Comparison of ENCODE assay signal across 14 mouse cellular contexts in genomic region chr5:53496846-53497549, GRCm38 (mm10). TPM values are rescaled to one million over a fixed set of nuclear protein-coding genes. Genes with fewer than 3 reads are reported as not detected.
DNase-seq lines count a peak whose midpoint lies in the region; ATAC-seq and TF ChIP-seq lines count a peak whose summit lies in the region.
"Had no signal": no experiment of that assay in that cellular context is flagged by ENCODE, and none has a peak within 500 bp of the region (broad histone marks: within the 10 kb centered on the region; RNA-seq: fewer than 3 reads in every experiment).

No protein-coding gene starts in this region.

- no peak overlapping the region for H3K4me3 ChIP-seq in hindbrain, postnatal 0 days (ENCODE audit: low read length)
- no peak overlapping the region for H3K4me3 ChIP-seq in hindbrain, embryonic 10.5 days
- H3K4me3 ChIP-seq in intestine, embryonic 16.5 days (ENCODE audit: low read length), result no peak overlapping the region
- H3K4me3 ChIP-seq in forebrain, embryonic 11.5 days (ENCODE audit: low read depth, low read length), result no peak overlapping the region
- H3K4me3 ChIP-seq: embryonic facial prominence, embryonic 13.5 days; limb, embryonic 12.5 days had no signal

- ATAC-seq in hindbrain, postnatal 0 days, result no peak
- no peak for ATAC-seq in intestine, embryonic 16.5 days
- no peak for ATAC-seq in forebrain, embryonic 11.5 days (replicated peaks; ENCODE audit: low FRiP score)
- ATAC-seq: CD4-positive, CD25-positive, alpha-beta regulatory T cell, adult 4 months had no signal

- H3K9me3 ChIP-seq in hindbrain, postnatal 0 days (ENCODE audit: low read length), result no peaks in the 10 kb centered on the region
- H3K9me3 ChIP-seq in hindbrain, embryonic 10.5 days, result no peaks in the 10 kb centered on the region
- H3K9me3 ChIP-seq in intestine, embryonic 16.5 days (ENCODE audit: control insufficient read depth, low read length), result no peaks in the 10 kb centered on the region
- no peaks in the 10 kb centered on the region for H3K9me3 ChIP-seq in forebrain, embryonic 11.5 days (ENCODE audit: control insufficient read depth, low read length)
- H3K9me3 ChIP-seq: embryonic facial prominence, embryonic 13.5 days; limb, embryonic 12.5 days had no signal

- TF ChIP-seq CTCF in hindbrain, postnatal 0 days (IDR thresholded peaks at IDR 0.05; ENCODE audit: low read depth), result no peak
- no peak for TF ChIP-seq CTCF in brain, embryonic 14.5 days (IDR thresholded peaks at IDR 0.05; ENCODE audit: borderline replicate concordance, extremely low read depth, insufficient read depth, insufficient read length)

- no peak overlapping the region for H3K4me2 ChIP-seq in hindbrain, postnatal 0 days (ENCODE audit: low read depth, low read length)
- no peak overlapping the region for H3K4me2 ChIP-seq in intestine, embryonic 16.5 days (ENCODE audit: low read depth, low read length)
- H3K4me2 ChIP-seq in forebrain, embryonic 11.5 days (ENCODE audit: low read depth, low read length, severe bottlenecking), result no peak overlapping the region
- H3K4me2 ChIP-seq: embryonic facial prominence, embryonic 13.5 days; hindbrain, embryonic 14.5 days; limb, embryonic 12.5 days had no signal

- H3K36me3 ChIP-seq in hindbrain, postnatal 0 days (ENCODE audit: insufficient read depth, low read length), result no peaks in the 10 kb centered on the region
- no peaks in the 10 kb centered on the region for H3K36me3 ChIP-seq in hindbrain, embryonic 10.5 days
- no peaks in the 10 kb centered on the region for H3K36me3 ChIP-seq in intestine, embryonic 16.5 days (ENCODE audit: control insufficient read depth, insufficient read depth, low read length)
- no peaks in the 10 kb centered on the region for H3K36me3 ChIP-seq in forebrain, embryonic 11.5 days (ENCODE audit: control insufficient read depth, insufficient read depth, low read length)
- H3K36me3 ChIP-seq: embryonic facial prominence, embryonic 13.5 days; limb, embryonic 12.5 days had no signal

- 79% methylated on average over 9 of the region's 9 CpGs for WGBS in hindbrain, postnatal 0 days
- WGBS in hindbrain, embryonic 10.5 days, result 84% methylated on average over 9 of the region's 9 CpGs
- 46% methylated on average over 9 of the region's 9 CpGs for WGBS in intestine, embryonic 16.5 days
- 90% methylated on average over 9 of the region's 9 CpGs for WGBS in forebrain, embryonic 11.5 days

- no peak for TF ChIP-seq POLR2A in brain, embryonic 14.5 days (IDR thresholded peaks at IDR 0.05; ENCODE audit: borderline replicate concordance, extremely low read depth, insufficient read depth, insufficient read length, poor library complexity, severe bottlenecking)

- no peak overlapping the region for H3K9ac ChIP-seq in hindbrain, postnatal 0 days (replicated peaks; ENCODE audit: low read length)
- H3K9ac ChIP-seq in intestine, embryonic 16.5 days (ENCODE audit: low read depth, low read length), result no peak overlapping the region
- H3K9ac ChIP-seq in forebrain, embryonic 11.5 days (ENCODE audit: low read length), result no peak overlapping the region
- H3K9ac ChIP-seq: embryonic facial prominence, embryonic 13.5 days; hindbrain, embryonic 14.5 days; limb, embryonic 12.5 days had no signal

- DNase-seq in hindbrain, postnatal 0 days (ENCODE audit: low spot score), result peak; percentile 40
- DNase-seq in hindbrain, embryonic 10.5 days (ENCODE audit: low spot score), result no peak
- DNase-seq in brain, embryonic 14.5 days (ENCODE audit: low read depth), result peak; percentile 28
- DNase-seq in lung, postnatal 25 days (ENCODE audit: low spot score), result peak; percentile 48
- no peak for DNase-seq in urinary bladder, postnatal 10 days (ENCODE audit: low spot score)
- DNase-seq in forebrain, embryonic 11.5 days (ENCODE audit: low spot score), result no peak
- no peak for DNase-seq in cerebellum, adult 8-10 months
- DNase-seq: cerebellum, adult 9-11 months; gastrocnemius, postnatal 10 days had no signal

- no peaks in the 10 kb centered on the region for H3K4me1 ChIP-seq in hindbrain, postnatal 0 days (ENCODE audit: insufficient read depth, low read length)
- H3K4me1 ChIP-seq in hindbrain, embryonic 10.5 days (replicated peaks), result peaks cover 13% of the 10 kb centered on the region; the same call in 1 of the 2 replicates
- H3K4me1 ChIP-seq in intestine, embryonic 16.5 days (ENCODE audit: control insufficient read depth, insufficient read depth, low read length), result no peaks in the 10 kb centered on the region
- no peaks in the 10 kb centered on the region for H3K4me1 ChIP-seq in forebrain, embryonic 11.5 days (replicated peaks; ENCODE audit: control insufficient read depth, insufficient read depth, low read length)
- H3K4me1 ChIP-seq: limb, embryonic 12.5 days had no signal

- no peaks in the 10 kb centered on the region for H3K27me3 ChIP-seq in hindbrain, postnatal 0 days (ENCODE audit: insufficient read depth, low read length)
- H3K27me3 ChIP-seq in hindbrain, embryonic 10.5 days (ENCODE audit: insufficient read depth, poor library complexity, severe bottlenecking), result no peaks in the 10 kb centered on the region
- no peaks in the 10 kb centered on the region for H3K27me3 ChIP-seq in intestine, embryonic 16.5 days (replicated peaks; ENCODE audit: control insufficient read depth, insufficient read depth, low read length)
- no peaks in the 10 kb centered on the region for H3K27me3 ChIP-seq in forebrain, embryonic 11.5 days (ENCODE audit: control insufficient read depth, insufficient read depth, low read length)
- H3K27me3 ChIP-seq: embryonic facial prominence, embryonic 13.5 days; limb, embryonic 12.5 days had no signal

- no peak overlapping the region for H3K27ac ChIP-seq in hindbrain, postnatal 0 days
- no peak overlapping the region for H3K27ac ChIP-seq in hindbrain, embryonic 10.5 days
- H3K27ac ChIP-seq in intestine, embryonic 16.5 days (ENCODE audit: low read length), result 0 out of 2 replicates have a peak overlapping the region, but pooled peaks have one; percentile 9
- no peak overlapping the region for H3K27ac ChIP-seq in forebrain, embryonic 11.5 days (ENCODE audit: low read depth, low read length)
- H3K27ac ChIP-seq: embryonic facial prominence, embryonic 13.5 days; hindbrain, embryonic 14.5 days; limb, embryonic 12.5 days had no signal

RNA-seq across cellular contexts. Expression of gene Rbpj, which starts 31.0 kb away (rescaled TPM):
- 22.4 and 26.6 TPM in 2 replicates for total RNA-seq in hindbrain, postnatal 0 days (2014; rRNA removed)
- 16.7 and 17.6 TPM in 2 replicates for polyA plus RNA-seq in hindbrain, postnatal 0 days (2015; fragmentation: Nextera tagmentation; extraction: Ambion mirVana)
- polyA plus RNA-seq in hindbrain, embryonic 10.5 days (2016; fragmentation: Nextera tagmentation; extraction: Ambion mirVana), result 38.0 and 40.9 TPM in 2 replicates
- 59.4 and 62.6 TPM in 2 replicates for polyA plus RNA-seq in brain, embryonic 14.5 days (2012; rRNA removed)
- 19.8 and 20.3 TPM in 2 replicates for polyA plus RNA-seq in intestine, embryonic 16.5 days (2015; fragmentation: Nextera tagmentation; extraction: Ambion mirVana)
- polyA plus RNA-seq in forebrain, embryonic 11.5 days (2014; fragmentation: Nextera tagmentation; extraction: Ambion mirVana), result 59.2 and 61.5 TPM in 2 replicates

Comparison
In these comparisons a context has a peak if more than half of its experiments do, and no peak if none do; other contexts are left out.
1. DNase-seq: peak in hindbrain, postnatal 0 days (single experiment), brain, embryonic 14.5 days (single experiment) and lung, postnatal 25 days (single experiment); none in hindbrain, embryonic 10.5 days (single experiment), urinary bladder, postnatal 10 days (single experiment), forebrain, embryonic 11.5 days (single experiment) and cerebellum, adult 8-10 months (single experiment).